Mouse (Mus musculus): ENCODE data around the gene 1600014C10Rik. TPM values are rescaled to one million over a fixed set of nuclear protein-coding genes. Genes with fewer than 3 reads are reported as not detected.

The 1600014C10Rik gene
- 14.3 TPM for polyA plus RNA-seq (2014; fragmentation: Illumina TruSeq; extraction: RNeasy Lipid Tissue Mini Kit (QIAGEN cat#74804))

GRCm38 (mm10) chr7:38182962-38183687, at the start of gene 1600014C10Rik:
Gene 1600014C10Rik (plus strand): TSS chr7:38183217.

GRCm38 (mm10) chr7:38227900-38228298, 44.9 kb downstream of the 1600014C10Rik start, which contains the start of gene Plekhf1:
Gene Plekhf1 (minus strand): TSS chr7:38228016.

Other genes starting within 250 kb of the 1600014C10Rik start
- gene Uri1, start 159.7 kb upstream of the 1600014C10Rik start, polyA plus RNA-seq (2014; fragmentation: Illumina TruSeq; extraction: RNeasy Lipid Tissue Mini Kit (QIAGEN cat#74804)), result 201 TPM
- gene Ccne1, start 75.7 kb upstream of the 1600014C10Rik start, polyA plus RNA-seq (2014; fragmentation: Illumina TruSeq; extraction: RNeasy Lipid Tissue Mini Kit (QIAGEN cat#74804)), result 4.1 TPM
- gene Plekhf1, start 44.8 kb downstream of the 1600014C10Rik start, polyA plus RNA-seq (2014; fragmentation: Illumina TruSeq; extraction: RNeasy Lipid Tissue Mini Kit (QIAGEN cat#74804)), result 1.0 TPM
- 31.3 TPM for gene Pop4, start 88.2 kb downstream of the 1600014C10Rik start, polyA plus RNA-seq (2014; fragmentation: Illumina TruSeq; extraction: RNeasy Lipid Tissue Mini Kit (QIAGEN cat#74804))